Mouse (Mus musculus) kidney, embryonic 15.5 days (tissue): ENCODE measurements around the gene Snap47. TPM values are rescaled to one million over a fixed set of nuclear protein-coding genes. Genes with fewer than 3 reads are reported as not detected.

ENCODE experiments used
- ATAC-seq: fragments of 200-750 bp; cut with Nextera tagmentation; replicated peaks from 2 replicates; pipeline ENCODE4 v1.8.0; 2017; ENCODE audit warnings: moderate TSS enrichment; ENCODE audit not compliant: low FRiP score
- H3K27ac ChIP-seq: fragments of 300-500 bp; sonication (generic); 2 replicates; pipeline ENCODE4 v1.5.1; 2015; ENCODE audit warnings: mild to moderate bottlenecking, inconsistent platforms
- H3K27me3 ChIP-seq: fragments of 300-500 bp; sonication (generic); 2 replicates; pipeline ENCODE4 v1.6.1; 2015; ENCODE audit warnings: inconsistent platforms
- H3K36me3 ChIP-seq: fragments of 300-500 bp; sonication (generic); 2 replicates; pipeline ENCODE4 v1.6.1; 2015; ENCODE audit warnings: inconsistent platforms
- H3K4me1 ChIP-seq: fragments of 300-500 bp; sonication (generic); 2 replicates; pipeline ENCODE4 v1.6.1; 2015; ENCODE audit warnings: inconsistent platforms
- H3K4me2 ChIP-seq: fragments of 300-500 bp; sonication (generic); 2 replicates; pipeline ENCODE4 v1.6.1; 2015; ENCODE audit warnings: moderate library complexity, mild to moderate bottlenecking, inconsistent platforms
- H3K4me3 ChIP-seq: fragments of 300-500 bp; sonication (generic); replicated peaks from 2 replicates; pipeline ENCODE4 v1.5.1; 2015; ENCODE audit warnings: mild to moderate bottlenecking, inconsistent platforms
- H3K9ac ChIP-seq: fragments of 300-500 bp; sonication (generic); 2 replicates; pipeline ENCODE4 v1.6.1; 2015; ENCODE audit warnings: mild to moderate bottlenecking, inconsistent platforms
- H3K9me3 ChIP-seq: fragments of 300-500 bp; sonication (generic); replicated peaks from 2 replicates; pipeline ENCODE4 v1.6.1; 2016; ENCODE audit warnings: inconsistent platforms
- WGBS: fragments of 180-500 bp; shearing (Covaris S2); methylation state at CpG from one replicate; pipeline ENCODE4 v1.1.7; 2015; ENCODE audit warnings: mixed read lengths; 5-methylcytosine and 5-hydroxymethylcytosine counted together
- polyA plus RNA-seq: library from polyadenylated mRNA; unstranded; fragments of >200 nt; fragmentation: Nextera tagmentation; extraction: Ambion mirVana; gene quantifications from 2 replicates; pipeline ENCODE4 v1.2.1, GENCODE M21; 2015

The Snap47 gene
- polyA plus RNA-seq, 1 experiment from 2014 or later = 112 TPM

DNA sequence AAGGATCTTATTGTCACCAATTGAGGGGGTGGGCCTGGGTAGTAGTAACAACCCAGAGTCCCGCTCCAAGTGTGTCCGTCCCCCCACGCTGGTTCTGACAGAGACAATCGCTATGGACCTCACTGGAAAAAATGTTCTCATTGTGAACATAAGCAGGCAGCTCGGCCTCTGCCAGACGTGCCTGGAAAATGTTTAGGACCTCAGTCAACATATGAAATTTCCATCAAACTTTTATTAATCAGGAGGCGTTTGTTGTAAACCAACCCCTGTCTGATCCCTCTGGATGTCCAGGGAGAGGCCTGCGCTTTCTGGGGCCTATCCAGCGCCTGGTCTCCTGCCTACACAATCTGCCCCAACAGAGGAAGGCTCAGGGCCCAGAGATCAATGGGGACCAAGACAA, 87.0 kb downstream of the Snap47 start:
- Histone ChIP-seq H3K9ac (no peak overlapping the region), H3K4me1 (peaks cover 27% of the 10 kb centered on the region), H3K27me3 (no peaks in the 10 kb centered on the region), H3K36me3 (no peaks in the 10 kb centered on the region), H3K27ac (peak overlapping the region; percentile 13; the same call in 1 of the 2 replicates), H3K9me3 (no peaks in the 10 kb centered on the region), H3K4me3 (no peak overlapping the region), H3K4me2 (no peak overlapping the region)
- ATAC-seq = no peak
- WGBS = 80% methylated on average over 9 of the region's 9 CpGs

DNA sequence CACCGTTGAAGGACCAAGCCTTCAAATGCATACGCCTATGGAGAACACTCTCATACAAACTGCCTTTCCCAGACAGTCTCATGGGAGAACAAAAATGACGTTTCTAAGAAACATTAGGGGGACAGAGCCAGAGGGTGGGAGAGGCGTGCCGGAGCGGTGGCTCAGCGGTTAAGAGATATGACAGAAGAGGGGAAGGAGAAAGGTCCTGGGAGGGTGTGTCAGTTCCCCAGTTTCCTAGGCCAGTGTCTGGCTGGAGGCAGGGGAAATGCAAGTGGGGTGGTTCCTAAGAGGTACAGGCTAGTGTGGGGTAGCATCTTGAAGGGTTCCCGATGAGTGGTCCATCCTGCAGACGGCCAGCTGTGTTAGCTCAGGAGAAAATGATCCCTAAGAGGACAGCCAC, 89.7 kb downstream of the Snap47 start:
- Histone ChIP-seq H3K9ac (no peak overlapping the region), H3K4me2 (no peak overlapping the region), H3K27ac (no peak overlapping the region), H3K9me3 (no peaks in the 10 kb centered on the region), H3K4me1 (peaks cover 34% of the 10 kb centered on the region), H3K4me3 (no peak overlapping the region), H3K27me3 (no peaks in the 10 kb centered on the region), H3K36me3 (no peaks in the 10 kb centered on the region)
- 80% methylated on average over 9 of the region's 9 CpGs for WGBS
- ATAC-seq = no peak

Other genes starting within 250 kb of the Snap47 start
- gene Mrpl55, start 248.7 kb downstream of the Snap47 start, polyA plus RNA-seq = 99.6 and 102 TPM in 2 replicates
- gene 2310033P09Rik, start 242.9 kb downstream of the Snap47 start, polyA plus RNA-seq = 32.5 and 36.4 TPM in 2 replicates
- 700 and 709 TPM in 2 replicates for gene Arf1, start 222.9 kb downstream of the Snap47 start, polyA plus RNA-seq
- not detected in 2 replicates for gene Wnt3a, start 160.4 kb downstream of the Snap47 start, polyA plus RNA-seq
- 1.6 and 2.1 TPM in 2 replicates for gene Wnt9a, start 144.3 kb downstream of the Snap47 start, polyA plus RNA-seq
- gene Prss38, start 75.5 kb downstream of the Snap47 start, polyA plus RNA-seq = not detected in 2 replicates
- 13.7 and 13.9 TPM in 2 replicates for gene Jmjd4, start 1.1 kb downstream of the Snap47 start, polyA plus RNA-seq
- gene Zfp867, start 21.3 kb upstream of the Snap47 start, polyA plus RNA-seq = 7.1 and 8.2 TPM in 2 replicates
- 26.5 and 29.2 TPM in 2 replicates for gene Zkscan17, start 75.6 kb upstream of the Snap47 start, polyA plus RNA-seq
- 0.08 and 0.32 TPM in 2 replicates for gene Nlrp3, start 90.4 kb upstream of the Snap47 start, polyA plus RNA-seq
- gene Olfr222, start 125.0 kb upstream of the Snap47 start, polyA plus RNA-seq = not detected in 2 replicates
- not detected in 2 replicates for gene Olfr223, start 142.1 kb upstream of the Snap47 start, polyA plus RNA-seq
- 46.7 and 51.3 TPM in 2 replicates for gene Mprip, start 210.1 kb upstream of the Snap47 start, polyA plus RNA-seq